Mouse (Mus musculus): Measurements from ENCODE around the gene Mettl21a. TPM values are rescaled to one million over a fixed set of nuclear protein-coding genes. Genes with fewer than 3 reads are reported as not detected.

Gene Mettl21a
- total and polyA plus RNA-seq, 2 experiments from 2014 or later, result 11.8 to 17.0 TPM

DNA sequence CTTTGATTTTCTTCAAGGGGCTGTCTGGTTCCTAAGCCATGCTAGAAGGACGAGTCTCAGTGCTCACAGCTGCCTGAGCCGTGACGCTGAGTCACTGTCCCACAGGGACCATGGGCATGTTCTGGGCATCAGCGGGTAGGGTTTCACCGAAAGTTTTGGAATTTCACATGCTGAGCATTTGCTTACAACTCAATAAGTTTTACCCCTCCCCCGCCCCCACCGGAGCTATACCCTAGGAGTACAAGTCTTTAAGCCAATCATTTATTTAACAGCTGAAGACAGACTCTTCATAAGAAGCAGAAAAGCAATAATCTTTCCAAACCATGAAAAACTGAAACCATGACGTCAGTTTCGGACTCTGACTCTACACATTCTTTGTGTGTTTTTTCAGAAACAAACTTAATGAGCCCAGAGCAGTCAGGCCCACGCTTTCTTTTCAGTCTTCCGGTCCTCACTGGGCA lies 1.5 kb downstream of the Mettl21a start:
- Histone ChIP-seq H3K9me3 (ENCODE audit: low read length) (no peaks in the 10 kb centered on the region), H3K27ac (ENCODE audit: low read depth, low read length) (no peak overlapping the region), H3K27me3 (ENCODE audit: insufficient read depth, low read length) (no peaks in the 10 kb centered on the region), H3K9ac (no peak overlapping the region), H3K4me2 (ENCODE audit: low read depth) (no peak overlapping the region), H3K36me3 (ENCODE audit: insufficient read depth) (no peaks in the 10 kb centered on the region; the same call in 1 of the 2 replicates), H3K4me1 (ENCODE audit: insufficient read depth) (peaks cover 11% of the 10 kb centered on the region; the same call in 1 of the 2 replicates), H3K4me3 (ENCODE audit: low read depth, low read length) (no peak overlapping the region)
- TF ChIP-seq CTCF (IDR thresholded peaks at IDR 0.05; ENCODE audit: low read depth), result no peak
- ATAC-seq (no peak), DNase-seq (no peak)
- 80% methylated on average over 11 of the region's 11 CpGs for WGBS

DNA sequence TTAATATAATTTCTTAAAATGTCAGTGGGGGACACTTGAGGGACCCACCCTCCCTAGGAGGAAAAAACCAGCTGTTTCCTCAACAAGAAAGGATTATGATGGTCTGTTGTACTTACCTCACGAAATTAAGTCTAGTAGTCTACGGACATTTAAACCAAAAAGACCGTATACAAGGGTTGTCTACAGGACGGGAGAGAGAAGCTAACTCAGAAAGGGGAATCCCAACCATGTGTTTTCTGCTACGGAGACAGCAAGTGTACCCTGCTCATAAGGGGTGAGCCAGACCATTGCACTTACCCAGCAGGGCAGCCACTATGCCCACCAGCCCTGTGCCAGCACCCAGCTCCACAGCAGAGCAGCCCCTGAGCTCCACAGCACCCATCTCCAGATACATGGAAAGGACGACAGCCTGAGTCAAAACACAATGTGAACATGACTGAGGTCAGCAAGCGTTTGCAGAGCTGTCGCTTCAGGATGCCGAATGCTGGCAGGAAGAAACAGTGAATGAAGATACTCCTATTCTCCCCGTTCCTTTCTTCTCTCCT lies 2.2 kb downstream of the Mettl21a start:
- 80% methylated on average over 10 of the region's 10 CpGs for WGBS
- H3K9ac ChIP-seq, result no peak overlapping the region
- TF ChIP-seq CTCF (IDR thresholded peaks at IDR 0.05; ENCODE audit: low read depth), result no peak
- no peak overlapping the region for H3K4me3 ChIP-seq (ENCODE audit: low read depth, low read length)
- no peak overlapping the region for H3K4me2 ChIP-seq (ENCODE audit: low read depth)
- peaks cover 11% of the 10 kb centered on the region; the same call in 1 of the 2 replicates for H3K4me1 ChIP-seq (ENCODE audit: insufficient read depth)
- H3K27me3 ChIP-seq (ENCODE audit: insufficient read depth, low read length), result no peaks in the 10 kb centered on the region
- peaks cover 4% of the 10 kb centered on the region for H3K36me3 ChIP-seq (ENCODE audit: insufficient read depth)
- no peak overlapping the region for H3K27ac ChIP-seq (ENCODE audit: low read depth, low read length)
- DNase-seq (no peak), ATAC-seq (no peak)
- H3K9me3 ChIP-seq (ENCODE audit: low read length), result no peaks in the 10 kb centered on the region

DNA sequence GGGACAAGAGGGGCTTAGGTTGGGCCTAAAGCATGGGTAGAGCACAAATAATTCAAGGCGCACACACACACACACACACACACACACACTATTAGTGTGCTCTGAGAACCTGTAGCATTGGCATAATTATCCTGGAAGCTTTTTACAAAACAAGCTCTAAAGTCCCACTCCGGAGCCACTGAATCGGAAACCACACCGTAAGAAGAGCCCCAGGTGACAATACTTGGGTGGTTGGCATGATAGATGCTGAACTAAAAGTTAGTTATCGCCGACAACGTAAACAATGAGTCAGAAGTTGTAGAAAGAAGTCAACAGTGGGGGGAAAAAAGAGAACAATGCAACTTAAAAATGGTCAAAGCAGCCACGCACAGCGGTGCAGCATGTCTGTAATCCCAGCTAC lies 2.7 kb downstream of the Mettl21a start:
- Histone ChIP-seq H3K27me3 (ENCODE audit: insufficient read depth, low read length) (no peaks in the 10 kb centered on the region), H3K27ac (ENCODE audit: low read depth, low read length) (no peak overlapping the region)
- 86% methylated on average over 9 of the region's 9 CpGs for whole genome bisulfite sequencing

DNA sequence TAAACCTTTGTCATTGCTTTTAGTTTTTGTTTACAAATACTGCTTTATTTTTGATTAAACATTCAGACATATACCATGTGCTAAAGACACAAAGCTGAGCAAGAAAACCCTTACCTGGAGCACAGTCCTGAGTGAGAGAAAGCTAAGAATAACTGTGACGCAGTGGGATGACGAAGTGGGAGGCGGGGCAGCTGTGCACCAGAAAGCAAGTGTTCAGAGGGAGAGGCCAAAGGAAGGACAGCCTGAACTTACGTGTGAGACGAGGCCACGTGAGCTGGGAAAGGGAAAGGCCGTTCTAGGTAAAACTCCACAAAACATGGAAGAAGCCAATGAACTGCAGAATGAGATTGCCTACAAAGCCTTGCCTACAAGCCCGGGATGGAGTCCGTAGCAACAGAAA lies 7.1 kb downstream of the Mettl21a start:
- Histone ChIP-seq H3K4me2 (ENCODE audit: low read depth) (no peak overlapping the region), H3K9ac (no peak overlapping the region), H3K27me3 (ENCODE audit: insufficient read depth, low read length) (no peaks in the 10 kb centered on the region), H3K36me3 (ENCODE audit: insufficient read depth) (peaks cover 25% of the 10 kb centered on the region), H3K27ac (ENCODE audit: low read depth, low read length) (no peak overlapping the region), H3K9me3 (ENCODE audit: low read length) (no peaks in the 10 kb centered on the region), H3K4me3 (ENCODE audit: low read depth, low read length) (no peak overlapping the region), H3K4me1 (ENCODE audit: insufficient read depth) (no peaks in the 10 kb centered on the region)
- DNase-seq (no peak), ATAC-seq (no peak)
- 92% methylated on average over 9 of the region's 9 CpGs for WGBS
- TF ChIP-seq CTCF (IDR thresholded peaks at IDR 0.05; ENCODE audit: low read depth), result no peak

More for the DNA sequence above, 2.7 kb downstream of the Mettl21a start:
- Histone ChIP-seq H3K36me3 (ENCODE audit: insufficient read depth) (peaks cover 9% of the 10 kb centered on the region), H3K9ac (no peak overlapping the region), H3K4me3 (ENCODE audit: low read depth, low read length) (no peak overlapping the region), H3K4me2 (ENCODE audit: low read depth) (no peak overlapping the region), H3K9me3 (ENCODE audit: low read length) (no peaks in the 10 kb centered on the region), H3K4me1 (ENCODE audit: insufficient read depth) (peaks cover 11% of the 10 kb centered on the region; the same call in 1 of the 2 replicates)
- no peak for TF ChIP-seq CTCF (IDR thresholded peaks at IDR 0.05; ENCODE audit: low read depth)
- no peak for DNase-seq
- no peak for ATAC-seq

DNA sequence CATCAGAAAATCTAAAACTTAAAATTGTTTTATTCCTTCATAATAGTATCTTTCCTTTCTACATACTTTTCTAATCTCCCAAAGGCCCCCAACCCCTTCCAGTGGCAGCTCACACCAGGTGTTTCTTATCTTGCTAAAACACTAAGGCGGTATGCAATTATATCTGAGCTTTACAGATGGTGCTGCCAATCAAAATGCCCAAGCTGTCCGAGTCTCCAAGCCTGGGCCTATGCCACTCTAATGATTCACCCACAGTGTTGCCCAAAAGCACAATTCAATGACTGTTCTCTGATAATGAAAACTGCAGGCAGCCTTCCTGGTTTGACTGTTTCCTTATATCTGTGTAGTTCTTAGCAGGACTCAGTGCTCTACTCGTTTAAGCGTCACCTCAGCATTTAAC lies 7.9 kb downstream of the Mettl21a start:
- ATAC-seq, result no peak
- no peaks in the 10 kb centered on the region for H3K4me1 ChIP-seq (ENCODE audit: insufficient read depth)
- H3K9ac ChIP-seq, result no peak overlapping the region
- DNase-seq, result no peak
- H3K4me3 ChIP-seq (ENCODE audit: low read depth, low read length), result no peak overlapping the region
- no peaks in the 10 kb centered on the region for H3K9me3 ChIP-seq (ENCODE audit: low read length)
- no peak overlapping the region for H3K4me2 ChIP-seq (ENCODE audit: low read depth)
- WGBS, result 69% methylated on average over 4 of the region's 4 CpGs
- TF ChIP-seq CTCF (IDR thresholded peaks at IDR 0.05; ENCODE audit: low read depth), result no peak
- H3K36me3 ChIP-seq (ENCODE audit: insufficient read depth), result peaks cover 29% of the 10 kb centered on the region
- H3K27ac ChIP-seq (ENCODE audit: low read depth, low read length), result no peak overlapping the region
- no peaks in the 10 kb centered on the region for H3K27me3 ChIP-seq (ENCODE audit: insufficient read depth, low read length)

DNA sequence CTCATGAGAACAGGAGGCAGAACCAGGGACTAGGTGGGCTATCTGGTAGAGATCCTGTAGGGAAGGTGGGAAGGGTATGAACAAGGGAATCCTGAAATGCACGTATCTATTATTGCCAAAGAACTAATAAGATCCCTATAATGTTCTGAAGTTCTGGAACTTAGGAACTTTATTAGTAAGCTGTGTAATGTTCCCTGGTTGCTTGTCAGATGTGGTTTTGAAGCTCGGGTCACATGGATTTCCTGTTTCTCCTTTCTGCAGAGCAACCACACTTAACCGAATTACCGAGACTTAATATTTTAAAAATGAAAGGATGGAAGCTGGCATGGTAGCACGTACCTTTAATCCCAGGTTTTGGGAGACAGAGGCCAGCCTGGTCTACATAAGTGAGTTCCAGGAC lies 13.7 kb downstream of the Mettl21a start:
- no peak for TF ChIP-seq CTCF (IDR thresholded peaks at IDR 0.05; ENCODE audit: low read depth)
- Histone ChIP-seq H3K9me3 (ENCODE audit: low read length) (no peaks in the 10 kb centered on the region), H3K27ac (ENCODE audit: low read depth, low read length) (no peak overlapping the region), H3K9ac (no peak overlapping the region), H3K36me3 (ENCODE audit: insufficient read depth) (peaks cover 16% of the 10 kb centered on the region), H3K4me2 (ENCODE audit: low read depth) (no peak overlapping the region), H3K4me1 (ENCODE audit: insufficient read depth) (no peaks in the 10 kb centered on the region), H3K27me3 (ENCODE audit: insufficient read depth, low read length) (no peaks in the 10 kb centered on the region), H3K4me3 (ENCODE audit: low read depth, low read length) (no peak overlapping the region)
- DNase-seq, result no peak
- 97% methylated on average over 5 of the region's 5 CpGs for WGBS
- ATAC-seq, result no peak

DNA sequence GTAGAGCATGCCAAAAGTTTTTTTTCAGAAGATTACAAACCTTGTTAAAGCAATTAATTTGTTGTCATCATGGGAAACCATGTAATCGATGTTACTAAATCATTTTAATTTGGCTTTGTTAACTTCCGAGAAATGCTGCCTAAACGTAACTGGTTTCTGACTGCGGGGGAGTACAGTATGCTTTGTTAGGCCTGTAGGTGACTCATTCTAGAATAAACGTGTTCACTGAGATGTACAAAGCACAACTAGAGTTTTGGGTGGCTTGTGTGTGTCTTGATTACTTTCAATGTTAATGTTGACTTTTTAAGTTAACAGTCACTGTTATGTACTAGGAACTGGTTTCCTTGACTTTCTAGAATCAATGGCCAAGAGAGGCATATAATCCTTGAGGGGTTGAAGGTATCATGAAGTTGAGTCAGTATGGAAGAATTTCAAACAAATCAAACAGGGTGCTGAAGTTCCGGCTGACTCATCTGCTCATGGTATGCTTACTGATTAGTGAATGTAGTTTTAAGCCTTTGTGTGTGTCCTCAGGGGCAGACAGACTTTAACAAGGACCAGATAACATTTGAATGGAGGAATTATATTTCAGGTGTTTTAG lies 15.7 kb downstream of the Mettl21a start:
- DNase-seq, result no peak
- Histone ChIP-seq H3K27ac (ENCODE audit: low read depth, low read length) (no peak overlapping the region), H3K9ac (no peak overlapping the region), H3K9me3 (ENCODE audit: low read length) (no peaks in the 10 kb centered on the region), H3K4me2 (ENCODE audit: low read depth) (no peak overlapping the region), H3K36me3 (ENCODE audit: insufficient read depth) (peaks cover 11% of the 10 kb centered on the region; the same call in 1 of the 2 replicates), H3K4me3 (ENCODE audit: low read depth, low read length) (no peak overlapping the region), H3K27me3 (ENCODE audit: insufficient read depth, low read length) (no peaks in the 10 kb centered on the region), H3K4me1 (ENCODE audit: insufficient read depth) (no peaks in the 10 kb centered on the region)
- no peak for TF ChIP-seq CTCF (IDR thresholded peaks at IDR 0.05; ENCODE audit: low read depth)
- WGBS, result 90% methylated on average over 6 of the region's 6 CpGs
- no peak for ATAC-seq
